Mouse (Mus musculus) sigmoid colon, adult 10 weeks (tissue): Measurements from ENCODE around the gene Park7. TPM values are rescaled to one million over a fixed set of nuclear protein-coding genes. Genes with fewer than 3 reads are reported as not detected.

ENCODE experiments used
- polyA plus RNA-seq: library from polyadenylated mRNA; stranded (reverse); fragments of 350-450 nt; fragmentation: Illumina TruSeq; extraction: RNeasy Lipid Tissue Mini Kit (QIAGEN cat#74804); gene quantifications from one replicate; pipeline ENCODE4 v1.2.3, GENCODE M21; 2014; ENCODE audit warnings: low read depth, low replicate concordance

Park7 gene
- polyA plus RNA-seq, result 10.4 TPM

DNA sequence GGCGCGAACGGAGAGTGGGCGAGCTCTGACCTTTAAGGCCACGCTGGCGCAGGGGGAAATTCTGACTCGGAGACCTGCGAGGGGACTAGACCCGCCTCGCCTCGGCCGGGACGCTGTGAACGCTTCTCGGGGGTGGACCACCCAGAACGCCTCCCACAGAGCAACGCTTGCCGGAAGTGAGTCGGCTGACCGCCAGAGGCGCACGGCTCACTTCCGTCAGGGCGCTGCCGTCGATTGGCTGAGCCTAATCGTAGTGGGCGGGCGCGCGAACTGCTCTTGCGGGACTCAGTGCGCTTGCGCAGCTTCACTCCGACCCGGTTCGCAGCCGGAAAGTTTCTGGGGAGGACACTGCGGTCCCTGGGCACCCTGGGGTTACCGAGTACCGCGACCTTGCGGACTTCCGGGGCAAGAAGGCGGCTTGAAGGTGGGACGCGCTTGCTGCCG lies at the start of gene Park7, which contains the start of gene Tnfrsf9:
Gene Park7 (minus strand): TSS at position 148 of the 444 bp plus-strand sequence.
Gene Tnfrsf9 (plus strand): TSS at position 273 of the 444 bp plus-strand sequence.

DNA sequence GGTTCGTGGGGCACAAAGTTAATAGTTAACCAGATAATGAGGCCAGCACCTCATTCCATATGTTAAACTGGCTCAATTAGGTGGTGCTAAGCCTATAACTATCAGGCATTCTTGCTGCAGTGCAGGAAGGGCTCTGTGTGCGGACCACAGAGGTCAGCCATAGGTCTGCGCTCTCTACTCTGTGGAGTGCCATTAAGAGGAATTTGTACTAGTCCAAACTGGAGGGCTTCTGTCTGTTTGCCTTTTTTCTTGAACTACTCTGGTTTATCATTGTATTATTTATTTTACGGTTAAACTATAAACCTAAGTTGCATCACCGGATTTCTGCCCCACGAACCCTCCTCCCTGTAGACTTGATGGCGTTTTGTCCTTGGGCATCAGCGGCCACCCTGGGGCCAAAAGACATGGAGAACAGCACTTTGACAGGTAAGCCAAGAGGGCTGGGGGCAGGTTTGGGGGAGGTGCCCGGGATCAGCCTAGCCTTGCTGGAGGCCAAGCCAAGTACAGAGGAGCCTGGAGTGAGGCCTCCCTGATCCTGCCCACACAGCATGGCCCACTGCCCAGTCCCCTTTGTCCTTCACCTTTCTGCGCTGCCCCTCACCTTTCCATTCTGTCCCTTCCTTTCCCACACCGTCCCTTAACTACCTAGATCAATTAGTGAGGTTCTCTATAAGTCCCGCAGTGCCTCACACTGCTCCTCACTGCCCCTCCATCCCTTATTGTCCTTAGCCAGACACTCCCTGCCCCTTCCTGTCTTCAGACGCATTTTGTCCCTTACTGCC lies 60.4 kb downstream of the Park7 start, which contains the start of gene Errfi1:
Gene Errfi1 (plus strand): TSS at position 240 of the 782 bp plus-strand sequence.

Other genes starting within 250 kb of the Park7 start
- gene Errfi1, start 60.5 kb downstream of the Park7 start, polyA plus RNA-seq, result 104 TPM
- 0.63 TPM for gene Tnfrsf9, start 125 bp upstream of the Park7 start, polyA plus RNA-seq
- not detected for gene Uts2, start 82.7 kb upstream of the Park7 start, polyA plus RNA-seq
- gene Per3, start 130.2 kb upstream of the Park7 start, polyA plus RNA-seq, result 10.5 TPM
- 230 TPM for gene Vamp3, start 143.5 kb upstream of the Park7 start, polyA plus RNA-seq
- not detected for gene Gm13090, start 175.1 kb upstream of the Park7 start, polyA plus RNA-seq